Mouse (Mus musculus): ENCODE data around the gene Ubp1. TPM values are rescaled to one million over a fixed set of nuclear protein-coding genes. Genes with fewer than 3 reads are reported as not detected.
A peak's percentile ranks its signal among the peaks of the same experiment; 100 is the strongest.

The Ubp1 gene
- polyA plus RNA-seq, 1 experiment: 58.2 TPM

DNA sequence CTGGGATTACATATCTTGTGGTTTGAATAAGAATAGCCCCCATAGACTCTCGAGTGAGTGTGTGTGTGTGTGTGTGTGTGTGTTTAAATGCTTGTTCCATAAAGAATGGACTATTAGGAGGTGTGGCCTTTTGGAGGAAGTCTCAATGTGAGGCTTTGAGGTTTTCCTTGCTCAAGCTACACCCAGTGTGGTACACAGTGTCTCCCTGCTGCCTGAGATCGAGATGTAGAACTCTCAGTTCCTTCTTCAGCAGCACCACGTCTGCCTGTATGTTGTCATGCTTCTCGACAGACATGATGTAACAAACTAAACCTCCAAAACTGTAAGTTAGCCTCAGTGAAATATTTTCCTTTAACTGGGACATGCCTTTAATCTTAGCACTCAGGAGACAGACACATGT, 2.1 kb upstream of the Ubp1 start:
- no peaks in the 10 kb centered on the region for H3K36me3 ChIP-seq (ENCODE audit: control insufficient read depth, insufficient read depth, low read length)
- peaks cover 12% of the 10 kb centered on the region for H3K4me1 ChIP-seq (ENCODE audit: control insufficient read depth, insufficient read depth, low read length)
- TF ChIP-seq CTCF (IDR thresholded peaks at IDR 0.05; ENCODE audit: control insufficient read depth, insufficient read depth, insufficient replicate concordance, low read depth, low read length) (no peak), POLR2A (IDR thresholded peaks at IDR 0.05; ENCODE audit: control insufficient read depth, low read depth, low read length) (no peak)
- no peak overlapping the region for H3K27ac ChIP-seq (ENCODE audit: control insufficient read depth, insufficient read depth, low read depth, low read length)
- H3K27me3 ChIP-seq (ENCODE audit: control insufficient read depth, insufficient read depth, low read length): no peaks in the 10 kb centered on the region
- no peak overlapping the region for H3K4me3 ChIP-seq (ENCODE audit: control insufficient read depth, low read depth, low read length)

DNA sequence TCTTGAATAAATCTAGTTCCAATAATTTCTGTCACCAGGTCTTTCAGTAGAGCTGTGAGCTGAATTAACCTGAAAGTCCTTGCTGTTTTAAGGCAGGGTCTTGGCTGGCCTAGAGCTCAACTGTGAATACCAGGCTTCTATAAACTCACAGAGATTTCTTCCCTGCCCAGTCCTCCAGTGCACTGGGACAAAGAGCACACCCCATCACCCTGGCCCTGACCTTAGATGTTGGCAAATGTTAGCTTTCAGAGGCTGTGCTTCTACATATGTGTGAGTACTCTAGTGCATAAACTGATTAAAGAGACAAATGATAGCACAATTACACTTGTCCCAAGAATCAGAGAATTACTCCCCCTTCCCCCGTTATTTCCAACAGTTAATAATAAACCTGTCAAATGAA, 1.1 kb upstream of the Ubp1 start:
- H3K27ac ChIP-seq (ENCODE audit: control insufficient read depth, insufficient read depth, low read depth, low read length): peak overlapping the region; percentile 91

DNA sequence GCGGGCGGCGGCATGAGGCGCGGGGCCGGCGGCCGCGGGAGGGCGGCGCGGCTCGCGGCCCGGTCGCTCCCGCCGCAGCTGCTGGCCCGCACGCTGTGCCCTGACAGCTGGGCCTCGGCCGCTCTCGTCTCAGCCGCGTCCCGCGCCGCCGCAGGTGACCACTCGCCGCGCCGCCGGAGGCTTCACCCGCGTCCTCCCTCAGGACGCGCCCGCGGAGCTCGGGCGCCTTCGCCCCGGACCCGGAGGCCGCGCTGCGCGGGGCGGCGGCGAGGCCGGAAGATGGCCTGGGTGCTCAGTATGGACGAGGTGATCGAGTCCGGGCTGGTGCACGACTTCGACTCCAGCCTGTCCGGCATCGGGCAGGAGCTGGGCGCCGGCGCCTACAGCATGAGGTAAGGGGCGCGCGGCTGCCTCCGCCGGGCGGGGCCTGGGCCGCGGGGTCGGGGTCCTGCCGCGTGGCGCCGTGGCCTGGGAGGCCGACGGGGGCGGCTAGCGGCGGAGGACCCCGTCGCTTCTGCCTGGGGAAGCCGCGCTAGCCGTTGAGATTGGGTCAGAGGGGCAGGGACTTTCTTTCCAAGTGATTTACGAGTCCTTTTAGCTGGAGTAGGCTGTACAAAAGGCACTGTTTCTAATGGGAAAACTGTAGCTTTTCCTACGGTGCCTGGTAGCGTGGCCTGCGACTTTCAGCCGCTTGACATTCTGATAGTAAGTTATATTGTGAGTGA, 803 bp downstream of the Ubp1 start:
- Histone ChIP-seq H3K36me3 (ENCODE audit: control insufficient read depth, insufficient read depth, low read length) (no peaks in the 10 kb centered on the region), H3K4me3 (ENCODE audit: control insufficient read depth, low read depth, low read length) (peak overlapping the region; percentile 96), H3K4me1 (ENCODE audit: control insufficient read depth, insufficient read depth, low read length) (peaks cover 12% of the 10 kb centered on the region), H3K27ac (ENCODE audit: control insufficient read depth, insufficient read depth, low read depth, low read length) (peak overlapping the region; percentile 77), H3K27me3 (ENCODE audit: control insufficient read depth, insufficient read depth, low read length) (no peaks in the 10 kb centered on the region)
- TF ChIP-seq POLR2A (IDR thresholded peaks at IDR 0.05; ENCODE audit: control insufficient read depth, low read depth, low read length) (no peak), CTCF (IDR thresholded peaks at IDR 0.05; ENCODE audit: control insufficient read depth, insufficient read depth, insufficient replicate concordance, low read depth, low read length) (no peak)

More for the DNA sequence above, 1.1 kb upstream of the Ubp1 start:
- Histone ChIP-seq H3K4me1 (ENCODE audit: control insufficient read depth, insufficient read depth, low read length) (peaks cover 12% of the 10 kb centered on the region), H3K27me3 (ENCODE audit: control insufficient read depth, insufficient read depth, low read length) (no peaks in the 10 kb centered on the region), H3K4me3 (ENCODE audit: control insufficient read depth, low read depth, low read length) (no peak overlapping the region), H3K36me3 (ENCODE audit: control insufficient read depth, insufficient read depth, low read length) (no peaks in the 10 kb centered on the region)
- TF ChIP-seq POLR2A (IDR thresholded peaks at IDR 0.05; ENCODE audit: control insufficient read depth, low read depth, low read length) (no peak), CTCF (IDR thresholded peaks at IDR 0.05; ENCODE audit: control insufficient read depth, insufficient read depth, insufficient replicate concordance, low read depth, low read length) (no peak)

DNA sequence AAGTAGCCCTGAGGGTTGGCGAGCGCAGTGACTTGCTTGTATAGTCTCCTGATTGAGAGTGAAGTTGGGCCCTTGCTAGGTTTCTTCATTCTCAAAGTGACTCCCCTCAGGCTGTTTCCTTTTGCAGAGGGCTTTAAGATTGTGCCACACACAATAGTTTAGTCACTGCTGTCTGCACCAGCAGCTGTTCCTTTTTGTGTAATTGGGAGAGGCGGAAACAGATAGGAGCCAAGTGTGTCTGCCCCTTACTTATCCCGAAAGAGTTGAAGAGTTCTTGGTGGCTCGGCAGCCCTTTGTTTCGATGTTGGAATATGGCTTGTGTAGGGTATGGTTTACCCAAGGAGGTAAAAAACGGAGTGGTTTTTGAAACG, 1.4 kb downstream of the Ubp1 start:
- peak overlapping the region; percentile 77 for H3K27ac ChIP-seq (ENCODE audit: control insufficient read depth, insufficient read depth, low read depth, low read length)

DNA sequence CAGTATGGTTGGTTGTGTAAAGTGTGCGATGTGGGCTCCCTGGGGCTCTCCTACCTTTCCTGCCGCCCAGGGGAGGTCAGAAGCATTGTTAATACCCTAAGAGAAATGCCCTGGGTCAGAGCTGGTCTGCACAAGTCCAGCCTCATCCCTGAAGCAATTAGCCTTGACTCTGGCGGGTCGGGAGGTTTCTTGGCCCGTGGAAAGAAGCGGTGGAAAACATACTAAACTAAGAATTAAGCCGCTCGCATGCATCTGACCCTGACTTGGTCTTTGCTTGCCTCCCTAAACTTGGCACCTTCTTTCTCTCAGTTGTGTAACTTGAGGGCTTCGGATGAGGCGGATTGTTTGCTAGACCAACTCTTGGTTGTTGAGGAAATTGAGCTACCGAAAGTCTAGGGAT, 1.8 kb downstream of the Ubp1 start:
- H3K4me1 ChIP-seq (ENCODE audit: control insufficient read depth, insufficient read depth, low read length): peaks cover 12% of the 10 kb centered on the region
- H3K4me3 ChIP-seq (ENCODE audit: control insufficient read depth, low read depth, low read length): peak overlapping the region; percentile 96
- H3K36me3 ChIP-seq (ENCODE audit: control insufficient read depth, insufficient read depth, low read length): no peaks in the 10 kb centered on the region
- TF ChIP-seq POLR2A (IDR thresholded peaks at IDR 0.05; ENCODE audit: control insufficient read depth, low read depth, low read length) (no peak), CTCF (IDR thresholded peaks at IDR 0.05; ENCODE audit: control insufficient read depth, insufficient read depth, insufficient replicate concordance, low read depth, low read length) (no peak)
- peak overlapping the region; percentile 36; the same call in 1 of the 2 replicates for H3K27ac ChIP-seq (ENCODE audit: control insufficient read depth, insufficient read depth, low read depth, low read length)
- H3K27me3 ChIP-seq (ENCODE audit: control insufficient read depth, insufficient read depth, low read length): no peaks in the 10 kb centered on the region

More for the DNA sequence above, 1.4 kb downstream of the Ubp1 start:
- Histone ChIP-seq H3K4me3 (ENCODE audit: control insufficient read depth, low read depth, low read length) (peak overlapping the region; percentile 96), H3K36me3 (ENCODE audit: control insufficient read depth, insufficient read depth, low read length) (no peaks in the 10 kb centered on the region), H3K27me3 (ENCODE audit: control insufficient read depth, insufficient read depth, low read length) (no peaks in the 10 kb centered on the region), H3K4me1 (ENCODE audit: control insufficient read depth, insufficient read depth, low read length) (peaks cover 12% of the 10 kb centered on the region)
- TF ChIP-seq CTCF (IDR thresholded peaks at IDR 0.05; ENCODE audit: control insufficient read depth, insufficient read depth, insufficient replicate concordance, low read depth, low read length) (no peak), POLR2A (IDR thresholded peaks at IDR 0.05; ENCODE audit: control insufficient read depth, low read depth, low read length) (no peak)

DNA sequence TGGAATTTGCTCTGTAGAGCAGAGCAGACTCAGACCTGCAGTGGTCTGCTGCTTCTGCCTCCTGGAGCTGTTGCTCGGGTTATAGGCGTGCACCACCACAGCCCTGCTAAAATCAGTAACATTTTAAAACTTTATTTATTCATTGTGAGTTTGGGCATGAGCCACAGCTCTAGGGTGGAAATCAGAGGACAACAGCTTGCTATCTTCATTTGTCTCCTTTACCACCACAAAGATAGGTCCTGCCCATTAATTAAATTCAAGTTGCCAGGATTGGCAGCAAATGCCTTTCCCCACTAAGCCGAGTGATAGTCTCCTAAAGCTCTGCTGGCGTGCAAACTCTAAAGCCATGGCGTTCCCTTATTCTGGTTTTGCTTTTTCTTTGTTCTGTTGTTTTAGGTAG, 4.9 kb downstream of the Ubp1 start:
- TF ChIP-seq CTCF (IDR thresholded peaks at IDR 0.05; ENCODE audit: control insufficient read depth, insufficient read depth, insufficient replicate concordance, low read depth, low read length) (no peak), POLR2A (IDR thresholded peaks at IDR 0.05; ENCODE audit: control insufficient read depth, low read depth, low read length) (no peak)
- H3K36me3 ChIP-seq (ENCODE audit: control insufficient read depth, insufficient read depth, low read length): no peaks in the 10 kb centered on the region
- H3K4me3 ChIP-seq (ENCODE audit: control insufficient read depth, low read depth, low read length): no peak overlapping the region
- peaks cover 12% of the 10 kb centered on the region for H3K4me1 ChIP-seq (ENCODE audit: control insufficient read depth, insufficient read depth, low read length)
- no peak overlapping the region for H3K27ac ChIP-seq (ENCODE audit: control insufficient read depth, insufficient read depth, low read depth, low read length)
- no peaks in the 10 kb centered on the region for H3K27me3 ChIP-seq (ENCODE audit: control insufficient read depth, insufficient read depth, low read length)

DNA sequence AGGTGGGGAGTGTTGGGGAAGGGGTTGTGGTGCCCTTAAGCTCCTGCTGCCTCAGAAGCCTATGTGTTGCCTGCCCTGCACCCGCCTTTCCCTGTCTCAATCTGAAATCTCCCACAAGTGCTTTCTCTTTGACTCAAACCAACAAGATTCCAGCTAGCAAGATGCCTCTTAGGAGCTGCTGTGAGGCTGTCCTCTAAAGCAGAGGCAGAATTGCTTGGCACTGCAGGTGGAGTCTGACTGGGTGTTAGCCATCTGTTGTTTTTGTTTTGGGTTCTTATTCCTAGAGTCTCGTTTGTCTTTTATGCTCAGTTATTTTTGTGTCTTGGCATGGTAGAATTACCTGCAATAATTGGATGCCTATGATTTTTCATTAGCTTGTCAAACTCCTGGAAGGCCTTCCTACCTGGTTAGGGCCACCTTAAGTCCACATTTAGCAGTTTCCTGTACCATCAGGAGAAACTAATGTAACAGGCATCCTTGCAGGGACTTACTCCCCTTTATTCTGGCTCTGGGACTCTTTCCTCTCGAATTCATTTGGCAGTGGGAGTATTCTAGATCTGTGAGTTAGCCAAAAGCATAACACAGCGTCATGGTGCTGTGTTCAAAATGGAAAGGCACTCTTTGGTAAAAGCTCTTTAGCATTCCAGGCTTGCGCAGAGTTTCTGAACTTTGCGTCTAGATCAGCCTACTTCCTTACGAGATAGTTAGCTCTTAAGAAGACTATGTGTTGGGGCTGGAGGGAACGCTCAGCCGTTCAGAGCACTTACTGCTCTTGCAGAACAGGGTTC, 8.5 kb downstream of the Ubp1 start:
- H3K4me1 ChIP-seq (ENCODE audit: control insufficient read depth, insufficient read depth, low read length): no peaks in the 10 kb centered on the region
- no peak overlapping the region for H3K27ac ChIP-seq (ENCODE audit: control insufficient read depth, insufficient read depth, low read depth, low read length)
- no peak overlapping the region for H3K4me3 ChIP-seq (ENCODE audit: control insufficient read depth, low read depth, low read length)
- H3K36me3 ChIP-seq (ENCODE audit: control insufficient read depth, insufficient read depth, low read length): no peaks in the 10 kb centered on the region
- H3K27me3 ChIP-seq (ENCODE audit: control insufficient read depth, insufficient read depth, low read length): no peaks in the 10 kb centered on the region
- TF ChIP-seq CTCF (IDR thresholded peaks at IDR 0.05; ENCODE audit: control insufficient read depth, insufficient read depth, insufficient replicate concordance, low read depth, low read length) (no peak), POLR2A (IDR thresholded peaks at IDR 0.05; ENCODE audit: control insufficient read depth, low read depth, low read length) (no peak)

Measured in testis, adult 2 months (tissue).